Mouse (Mus musculus) neural tube, embryonic 11.5 days (tissue): ENCODE measurements around the gene Mta2. TPM values are rescaled to one million over a fixed set of nuclear protein-coding genes. Genes with fewer than 3 reads are reported as not detected.

Source experiments
- ATAC-seq: fragments of 200-750 bp; cut with Nextera tagmentation; 2 replicates; pipeline ENCODE4 v1.8.0; 2017; ENCODE audit warnings: moderate number of reproducible peaks, mild to moderate bottlenecking, moderate TSS enrichment, moderate library complexity; ENCODE audit not compliant: insufficient read depth, low FRiP score, low TSS enrichment
- DNase-seq: peaks from one replicate; pipeline ENCODE4 v3.0.0-alpha.2; 2015; ENCODE audit warnings: low spot score
- H3K27ac ChIP-seq: fragments of 300-500 bp; sonication (generic); 2 replicates; pipeline ENCODE4 v1.5.1; 2014; ENCODE audit warnings: low read depth, mild to moderate bottlenecking, low read length
- H3K27me3 ChIP-seq: fragments of 300-500 bp; sonication (generic); 2 replicates; pipeline ENCODE4 v1.6.1; 2014; ENCODE audit warnings: mild to moderate bottlenecking, low read length, mixed read lengths; ENCODE audit not compliant: control insufficient read depth, insufficient read depth
- H3K36me3 ChIP-seq: fragments of 300-500 bp; sonication (generic); 2 replicates; pipeline ENCODE4 v1.6.1; 2014; ENCODE audit warnings: mild to moderate bottlenecking, low read length, moderate library complexity, mixed read lengths; ENCODE audit not compliant: control insufficient read depth, insufficient read depth
- H3K4me1 ChIP-seq: fragments of 300-500 bp; sonication (generic); 2 replicates; pipeline ENCODE4 v1.6.1; 2014; ENCODE audit warnings: low read length, mixed read lengths; ENCODE audit not compliant: control insufficient read depth, insufficient read depth
- H3K4me2 ChIP-seq: fragments of 300-500 bp; sonication (generic); 2 replicates; pipeline ENCODE4 v1.6.1; 2014; ENCODE audit warnings: low read depth, mild to moderate bottlenecking, moderate library complexity
- H3K4me3 ChIP-seq: fragments of 300-500 bp; sonication (generic); 2 replicates; pipeline ENCODE4 v1.5.1; 2014; ENCODE audit warnings: low read depth, low read length
- H3K9ac ChIP-seq: fragments of 300-500 bp; sonication (generic); 2 replicates; pipeline ENCODE4 v1.6.1; 2014; ENCODE audit warnings: mild to moderate bottlenecking, low read length
- H3K9me3 ChIP-seq: fragments of 300-500 bp; sonication (generic); 2 replicates; pipeline ENCODE4 v1.6.1; 2016; ENCODE audit warnings: low read length; ENCODE audit not compliant: control insufficient read depth
- WGBS: fragments of 180-500 bp; shearing (Covaris S2); extraction: QIAGEN DNeasy Blood & Tissue Kit; methylation state at CpG from one replicate; pipeline ENCODE4 v1.1.7; 2014; 5-methylcytosine and 5-hydroxymethylcytosine counted together
- polyA plus RNA-seq: library from polyadenylated mRNA; unstranded; fragments of >200 nt; fragmentation: Nextera tagmentation; extraction: Ambion mirVana; gene quantifications from 2 replicates; pipeline ENCODE4 v1.2.1, GENCODE M21; 2014

Gene Mta2
- polyA plus RNA-seq, 1 experiment from 2014 or later, result 57.5 TPM

DNA sequence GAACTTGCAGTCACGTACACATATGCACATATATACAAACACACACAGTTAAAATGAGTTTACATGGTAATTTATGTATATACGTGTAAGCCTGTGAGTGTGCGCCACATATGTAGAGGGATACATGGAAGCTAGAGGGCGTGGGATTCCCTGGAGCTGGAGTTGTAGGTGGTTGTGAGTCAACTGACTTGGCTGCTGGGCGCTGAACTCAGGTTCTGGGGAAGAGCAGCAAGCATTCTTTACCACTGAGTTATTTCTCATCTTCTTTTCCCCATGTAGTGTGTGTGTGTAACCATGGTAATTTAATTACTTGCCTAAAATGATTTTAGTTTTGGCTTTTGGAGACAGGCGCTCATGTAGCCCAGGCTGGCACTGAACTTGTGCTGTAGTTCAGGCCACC is 54.9 kb downstream of the Mta2 start:
- Histone ChIP-seq H3K4me1 (no peaks in the 10 kb centered on the region), H3K4me3 (no peak overlapping the region), H3K4me2 (no peak overlapping the region), H3K27me3 (no peaks in the 10 kb centered on the region), H3K9me3 (no peaks in the 10 kb centered on the region), H3K36me3 (no peaks in the 10 kb centered on the region), H3K9ac (no peak overlapping the region), H3K27ac (no peak overlapping the region)
- 87% methylated on average over 6 of the region's 6 CpGs for WGBS
- DNase-seq, result no peak
- no peak for ATAC-seq

DNA sequence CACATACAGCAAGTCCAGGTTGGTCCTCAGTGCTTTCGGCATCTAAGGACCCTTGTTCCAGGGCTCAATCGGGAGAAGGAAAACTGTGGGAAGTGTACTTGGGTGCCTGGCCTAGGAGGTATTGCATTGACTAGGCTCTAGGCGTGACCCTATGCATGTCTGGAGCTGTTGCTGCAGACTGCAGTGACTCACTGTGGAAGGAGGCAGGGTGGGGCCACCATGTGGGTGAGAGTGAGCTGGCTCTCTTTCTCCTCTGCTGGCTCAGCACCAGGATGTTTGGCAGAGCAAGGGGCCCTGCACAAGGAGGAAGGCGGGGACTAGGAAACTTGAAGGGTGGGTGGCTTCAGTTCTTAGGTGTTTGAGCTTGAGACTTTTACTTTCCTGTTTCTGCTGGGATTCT is 55.9 kb downstream of the Mta2 start:
- no peak overlapping the region for H3K27ac ChIP-seq
- no peak overlapping the region for H3K9ac ChIP-seq
- H3K4me2 ChIP-seq, result no peak overlapping the region
- no peaks in the 10 kb centered on the region for H3K4me1 ChIP-seq
- H3K36me3 ChIP-seq, result no peaks in the 10 kb centered on the region; the same call in 1 of the 2 replicates
- H3K27me3 ChIP-seq, result no peaks in the 10 kb centered on the region
- ATAC-seq, result no peak
- H3K4me3 ChIP-seq, result no peak overlapping the region
- no peak for DNase-seq
- H3K9me3 ChIP-seq, result no peaks in the 10 kb centered on the region
- 72% methylated on average over 4 of the region's 4 CpGs for WGBS

DNA sequence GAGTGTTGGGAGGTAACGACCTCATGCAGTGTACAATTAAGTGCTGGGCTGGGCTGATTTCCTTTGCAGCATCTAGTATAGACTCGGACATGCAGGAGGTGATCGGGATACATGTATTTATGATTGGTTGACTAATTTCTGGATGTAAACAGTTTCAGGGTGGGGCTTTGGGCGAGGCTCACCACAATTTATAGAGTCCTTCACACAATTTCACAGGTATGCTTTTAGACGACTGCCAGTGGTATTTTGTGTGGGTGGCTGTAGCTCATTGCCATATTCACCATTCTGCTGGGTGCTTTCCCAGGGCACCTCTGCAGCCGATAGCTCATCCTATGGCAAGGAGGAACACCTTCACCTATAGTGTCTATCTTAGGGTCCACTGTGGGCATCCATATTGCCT is 56.9 kb downstream of the Mta2 start:
- DNase-seq (no peak), ATAC-seq (no peak)
- WGBS, result 86% methylated on average over 6 of the region's 6 CpGs
- Histone ChIP-seq H3K4me3 (no peak overlapping the region), H3K4me1 (no peaks in the 10 kb centered on the region), H3K27ac (no peak overlapping the region), H3K27me3 (no peaks in the 10 kb centered on the region), H3K9me3 (no peaks in the 10 kb centered on the region), H3K9ac (no peak overlapping the region), H3K4me2 (no peak overlapping the region), H3K36me3 (no peaks in the 10 kb centered on the region; the same call in 1 of the 2 replicates)

- Histone ChIP-seq H3K27me3 (no peaks in the 10 kb centered on the region), H3K9ac (no peak overlapping the region), H3K9me3 (no peaks in the 10 kb centered on the region), H3K36me3 (no peaks in the 10 kb centered on the region; the same call in 1 of the 2 replicates), H3K27ac (no peak overlapping the region), H3K4me1 (no peaks in the 10 kb centered on the region), H3K4me2 (no peak overlapping the region), H3K4me3 (no peak overlapping the region)
- ATAC-seq, result no peak
- 90% methylated on average over 4 of the region's 4 CpGs for WGBS
- DNase-seq, result no peak
Observed at GRCm38 (mm10) chr19:8999223-8999622, 57.5 kb downstream of the Mta2 start.

Other genes with a start within 250 kb of the Mta2 start
- 132 and 135 TPM in 2 replicates for gene Slc3a2, start 218.5 kb upstream of the Mta2 start, polyA plus RNA-seq
- 87.8 and 92.8 TPM in 2 replicates for gene Wdr74, start 206.0 kb upstream of the Mta2 start, polyA plus RNA-seq
- gene 1700092M07Rik, start 201.2 kb upstream of the Mta2 start, polyA plus RNA-seq, result 1.4 and 2.1 TPM in 2 replicates
- 97.6 and 103 TPM in 2 replicates for gene Stx5a, start 200.5 kb upstream of the Mta2 start, polyA plus RNA-seq
- 243 and 245 TPM in 2 replicates for gene Nxf1, start 184.8 kb upstream of the Mta2 start, polyA plus RNA-seq
- 181 and 195 TPM in 2 replicates for gene Tmem223, start 170.9 kb upstream of the Mta2 start, polyA plus RNA-seq
- 41.8 and 46.7 TPM in 2 replicates for gene Tmem179b, start 167.4 kb upstream of the Mta2 start, polyA plus RNA-seq
- gene Taf6l, start 155.5 kb upstream of the Mta2 start, polyA plus RNA-seq, result 20.7 and 22.4 TPM in 2 replicates
- gene Polr2g, start 143.3 kb upstream of the Mta2 start, polyA plus RNA-seq, result 172 and 182 TPM in 2 replicates
- gene Zbtb3, start 139.3 kb upstream of the Mta2 start, polyA plus RNA-seq, result 6.6 and 7.2 TPM in 2 replicates
- 50.6 and 51.6 TPM in 2 replicates for gene Ttc9c, start 122.5 kb upstream of the Mta2 start, polyA plus RNA-seq
- gene Hnrnpul2, start 121.9 kb upstream of the Mta2 start, polyA plus RNA-seq, result 5.7 and 6.1 TPM in 2 replicates
- 0.57 TPM in 1 of 2 replicates, not detected in the other for gene AC129217.1, start 112.1 kb upstream of the Mta2 start, polyA plus RNA-seq
- 54.1 and 55.3 TPM in 2 replicates for gene Bscl2, start 104.4 kb upstream of the Mta2 start, polyA plus RNA-seq
- gene Gng3, start 102.7 kb upstream of the Mta2 start, polyA plus RNA-seq, result 137 and 151 TPM in 2 replicates
- gene Lrrn4cl, start 91.1 kb upstream of the Mta2 start, polyA plus RNA-seq, result 0.32 and 0.44 TPM in 2 replicates
- gene Ubxn1, start 70.4 kb upstream of the Mta2 start, polyA plus RNA-seq, result 182 and 186 TPM in 2 replicates
- 52.9 and 55.0 TPM in 2 replicates for gene Uqcc3, start 61.0 kb upstream of the Mta2 start, polyA plus RNA-seq
- 93.5 and 93.8 TPM in 2 replicates for gene Lbhd1, start 58.1 kb upstream of the Mta2 start, polyA plus RNA-seq
- gene Gm49403, start 57.9 kb upstream of the Mta2 start, polyA plus RNA-seq, result not detected in 2 replicates
- 103 and 112 TPM in 2 replicates for gene 1810009A15Rik, start 53.0 kb upstream of the Mta2 start, polyA plus RNA-seq
- gene Gm49416, start 52.9 kb upstream of the Mta2 start, polyA plus RNA-seq, result not detected in 2 replicates
- 40.8 and 49.9 TPM in 2 replicates for gene Ints5, start 48.9 kb upstream of the Mta2 start, polyA plus RNA-seq
- gene Ganab, start 43.8 kb upstream of the Mta2 start, polyA plus RNA-seq, result 116 and 128 TPM in 2 replicates
- 50.6 and 59.0 TPM in 2 replicates for gene B3gat3, start 21.5 kb upstream of the Mta2 start, polyA plus RNA-seq
- 0.88 and 1.2 TPM in 2 replicates for gene Rom1, start 12.5 kb upstream of the Mta2 start, polyA plus RNA-seq
- gene Eml3, start 12.3 kb upstream of the Mta2 start, polyA plus RNA-seq, result 7.9 and 9.3 TPM in 2 replicates
- 30.2 and 36.3 TPM in 2 replicates for gene Tut1, start 12.0 kb downstream of the Mta2 start, polyA plus RNA-seq
- 468 and 469 TPM in 2 replicates for gene Eef1g, start 25.2 kb downstream of the Mta2 start, polyA plus RNA-seq
- gene Ahnak, start 47.4 kb downstream of the Mta2 start, polyA plus RNA-seq, result 4.4 and 4.5 TPM in 2 replicates
- not detected in 2 replicates for gene Scgb1a1, start 146.1 kb downstream of the Mta2 start, polyA plus RNA-seq
- 12.2 and 14.5 TPM in 2 replicates for gene Asrgl1, start 193.8 kb downstream of the Mta2 start, polyA plus RNA-seq